Mouse (Mus musculus): ENCODE results near the gene Fam110a. TPM values are rescaled to one million over a fixed set of nuclear protein-coding genes. Genes with fewer than 3 reads are reported as not detected.

Fam110a gene
- polyA plus RNA-seq, 1 experiment: 29.5 TPM

GRCm38 (mm10) chr2:151924276-151924675, 55.7 kb downstream of the Fam110a start:
- Histone ChIP-seq H3K27me3 (replicated peaks) (peaks cover 57% of the 10 kb centered on the region), H3K4me3 (replicated peaks) (no peak overlapping the region), H3K4me1 (no peaks in the 10 kb centered on the region), H3K36me3 (replicated peaks; ENCODE audit: low read length) (no peaks in the 10 kb centered on the region), H3K9me3 (peaks cover 6% of the 10 kb centered on the region; the same call in 1 of the 2 replicates)
- no peak for TF ChIP-seq GATA1 (IDR thresholded peaks at IDR 0.05; ENCODE audit: borderline replicate concordance, low read length)
- TF ChIP-seq FLI1 (IDR thresholded peaks at IDR 0.05; ENCODE audit: low read length): no peak

GRCm38 (mm10) chr2:151921596-151921995, 58.4 kb downstream of the Fam110a start:
- TF ChIP-seq FLI1 (IDR thresholded peaks at IDR 0.05; ENCODE audit: low read length): no peak
- no peak for TF ChIP-seq GATA1 (IDR thresholded peaks at IDR 0.05; ENCODE audit: borderline replicate concordance, low read length)
- Histone ChIP-seq H3K4me3 (replicated peaks) (no peak overlapping the region), H3K4me1 (peaks cover 9% of the 10 kb centered on the region; the same call in 1 of the 2 replicates), H3K36me3 (replicated peaks; ENCODE audit: low read length) (no peaks in the 10 kb centered on the region), H3K9me3 (peaks cover 5% of the 10 kb centered on the region; the same call in 1 of the 2 replicates), H3K27me3 (replicated peaks) (peaks cover 58% of the 10 kb centered on the region)

- no peak for TF ChIP-seq FLI1 (IDR thresholded peaks at IDR 0.05; ENCODE audit: low read length)
- TF ChIP-seq GATA1 (IDR thresholded peaks at IDR 0.05; ENCODE audit: borderline replicate concordance, low read length): no peak
- H3K36me3 ChIP-seq (replicated peaks; ENCODE audit: low read length): no peaks in the 10 kb centered on the region
- no peaks in the 10 kb centered on the region for H3K9me3 ChIP-seq
- peaks cover 9% of the 10 kb centered on the region; the same call in 1 of the 2 replicates for H3K4me1 ChIP-seq
- peaks cover 60% of the 10 kb centered on the region for H3K27me3 ChIP-seq (replicated peaks)
- H3K4me3 ChIP-seq (replicated peaks): no peak overlapping the region
Measured at GRCm38 (mm10) chr2:151921068-151921467, 59.0 kb downstream of the Fam110a start.

Other genes with a start within 250 kb of the Fam110a start
- 41.0 and 47.6 TPM in 2 replicates for gene Psmf1, start 236.0 kb downstream of the Fam110a start, polyA plus RNA-seq (2012; ENCODE audit: insufficient read depth, low replicate concordance)
- gene Rspo4, start 137.3 kb downstream of the Fam110a start, polyA plus RNA-seq (2012; ENCODE audit: insufficient read depth, low replicate concordance): not detected in 2 replicates
- not detected in 2 replicates for gene Angpt4, start 69.0 kb downstream of the Fam110a start, polyA plus RNA-seq (2012; ENCODE audit: insufficient read depth, low replicate concordance)
- 0.27 and 1.5 TPM in 2 replicates for gene Slc52a3, start 16.3 kb upstream of the Fam110a start, polyA plus RNA-seq (2012; ENCODE audit: insufficient read depth, low replicate concordance)
- gene Scrt2, start 101.3 kb upstream of the Fam110a start, polyA plus RNA-seq (2012; ENCODE audit: insufficient read depth, low replicate concordance): not detected in 2 replicates
- gene Srxn1, start 125.3 kb upstream of the Fam110a start, polyA plus RNA-seq (2012; ENCODE audit: insufficient read depth, low replicate concordance): 30.6 and 45.4 TPM in 2 replicates
- 1.2 TPM in 1 of 2 replicates, not detected in the other for gene Tcf15, start 163.3 kb upstream of the Fam110a start, polyA plus RNA-seq (2012; ENCODE audit: insufficient read depth, low replicate concordance)
- 3.4 and 4.4 TPM in 2 replicates for gene Csnk2a1, start 246.6 kb upstream of the Fam110a start, polyA plus RNA-seq (2012; ENCODE audit: insufficient read depth, low replicate concordance)

Data from megakaryocyte, embryonic 14.5 days (primary cell).